Mouse (Mus musculus) spleen, postnatal 14 days (tissue): ENCODE results near the gene Ythdc1.
"Not testable (repeated sequence)": the region's sequence is repeated elsewhere in the genome, so short reads cannot be mapped to it uniquely, and the experiment has no call there.

Source experiments
- DNase-seq, 2 experiments: peaks; one replicate each; pipeline ENCODE4 v3.0.0; 2021 to 2022; ENCODE audit warnings: low spot score in 2 of 2

Ythdc1 gene

DNA sequence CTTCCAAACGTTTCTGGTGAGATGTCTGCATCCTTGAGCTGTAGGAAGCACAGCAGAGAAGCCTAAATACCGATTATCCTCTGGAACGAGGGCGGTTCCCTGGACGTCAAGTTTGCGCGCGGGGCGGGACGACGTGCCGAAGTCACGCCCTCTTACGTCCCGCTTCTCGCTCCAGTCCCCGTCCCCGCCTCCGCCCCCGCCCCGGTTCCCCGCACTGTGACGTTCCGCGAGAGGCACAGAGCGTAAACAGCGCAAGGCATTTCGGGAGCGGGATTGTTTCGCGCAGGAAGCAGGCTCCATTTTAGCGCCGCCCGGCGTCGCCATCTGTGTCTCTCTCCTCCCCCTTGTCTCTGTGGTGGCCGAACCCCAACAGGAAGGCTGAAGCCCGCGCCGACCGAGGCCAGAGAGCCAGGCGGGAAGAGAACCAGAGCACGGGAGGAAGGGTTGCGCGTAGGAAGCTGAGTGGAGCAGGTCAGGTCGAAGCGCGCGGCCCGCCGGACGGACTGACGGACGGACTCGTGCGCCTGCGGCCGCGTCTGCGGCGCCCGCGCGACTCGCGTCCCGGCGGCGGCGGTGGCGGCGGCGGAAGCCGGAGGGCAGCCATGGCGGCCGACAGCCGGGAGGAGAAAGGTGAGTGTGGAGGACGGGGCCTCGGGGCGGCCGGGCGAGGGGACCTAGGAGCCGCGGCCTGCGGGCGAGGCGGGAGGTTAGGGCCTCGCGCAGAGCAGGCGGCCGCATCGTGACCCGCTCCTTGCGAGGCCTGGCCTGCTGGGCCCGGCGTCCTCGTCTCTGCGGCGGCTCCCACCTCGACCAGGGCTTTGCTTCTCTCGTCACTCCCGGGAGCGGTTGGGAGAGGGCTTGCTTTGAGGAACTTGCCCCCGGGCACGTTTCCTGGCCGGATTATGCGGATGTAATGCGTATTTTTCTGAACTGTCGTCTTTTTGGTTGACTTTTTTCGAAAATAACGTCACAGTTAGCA, at the start of gene Ythdc1:
Ythdc1 (plus strand) TSS at position 260 of the 979 bp plus-strand sequence.
- peak; percentile 81 to 88 for DNase-seq

- no peak for DNase-seq
These were observed 34.9 kb upstream of the Ythdc1 start for GRCm38 (mm10) chr5:86769015-86769658.

DNA sequence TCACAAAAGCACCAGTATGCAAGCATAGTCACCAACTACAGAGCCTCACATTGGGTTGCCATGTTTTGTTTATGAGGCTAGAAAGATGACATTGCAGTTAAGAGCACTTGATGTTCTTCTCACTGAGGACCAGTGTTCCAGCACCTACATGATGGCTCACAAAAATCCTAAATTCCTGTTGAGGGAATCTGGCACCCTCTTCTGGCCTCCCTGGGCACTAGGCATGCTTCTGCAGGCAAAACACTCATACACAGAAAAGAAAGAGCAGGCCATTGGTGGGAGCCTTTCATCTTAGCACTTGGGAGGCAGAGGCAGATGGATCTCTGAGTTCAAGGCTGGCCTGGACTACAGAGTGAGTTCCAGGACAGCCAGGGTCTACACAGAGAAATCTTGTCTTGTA, 33.0 kb upstream of the Ythdc1 start:
- DNase-seq = no peak

DNA sequence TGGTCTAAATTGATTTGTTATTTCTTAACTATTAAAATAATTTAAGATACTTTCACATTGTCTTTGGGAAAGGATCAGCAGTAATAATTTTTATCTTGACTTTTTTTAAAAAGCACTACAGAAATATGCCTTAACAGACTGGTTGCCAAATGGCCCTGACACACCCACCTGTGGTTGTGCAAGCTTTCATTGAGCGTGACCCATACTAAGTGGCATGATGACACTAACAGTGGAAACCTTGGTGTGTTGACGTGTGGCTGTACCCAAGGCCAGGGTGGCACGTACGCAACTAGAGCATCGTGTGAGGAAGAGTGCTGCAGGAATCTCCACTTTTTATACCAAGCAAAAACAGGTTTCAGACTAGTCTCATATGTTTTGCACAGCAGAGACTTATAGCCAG, 27.1 kb upstream of the Ythdc1 start:
- no peak for DNase-seq

DNA sequence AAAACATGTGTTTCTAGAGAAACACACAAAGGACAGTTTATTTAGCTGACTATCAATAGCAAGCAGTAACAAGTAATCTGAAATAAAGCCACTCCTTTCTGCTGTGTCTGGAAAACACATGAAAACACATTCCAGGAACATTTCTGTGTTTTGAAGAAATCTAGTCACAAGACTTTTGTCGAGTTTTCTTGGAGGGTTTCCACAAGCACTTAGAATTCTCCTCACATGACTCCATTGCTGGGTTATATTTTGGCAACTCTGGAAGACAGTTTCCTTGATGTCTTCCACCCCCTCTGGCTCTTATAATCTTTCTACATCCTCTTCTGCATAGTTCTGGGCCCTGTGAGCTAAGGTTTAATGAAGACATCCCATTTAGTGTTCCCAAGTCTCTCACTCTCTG, 25.6 kb upstream of the Ythdc1 start:
- no peak for DNase-seq

DNA sequence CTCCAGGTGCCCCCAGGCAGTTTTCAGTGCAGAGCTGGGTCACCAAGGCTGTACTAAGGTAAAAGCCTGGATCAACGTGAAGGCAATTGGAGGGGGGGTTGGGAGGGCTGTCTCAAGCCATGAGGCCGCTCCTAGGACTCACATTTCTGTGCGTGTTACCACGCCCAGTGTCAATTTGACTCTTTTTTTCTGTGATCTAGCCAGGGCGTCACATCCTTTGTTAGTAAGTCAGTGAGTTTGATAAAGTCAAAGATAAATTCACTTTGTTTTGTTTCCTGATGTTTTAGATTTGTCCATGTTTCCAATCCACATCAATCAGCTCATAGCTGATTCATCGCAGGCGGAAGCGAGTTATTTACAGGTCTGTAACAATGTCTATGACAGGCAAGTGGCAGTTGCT, 21.0 kb upstream of the Ythdc1 start:
- no peak for DNase-seq

DNA sequence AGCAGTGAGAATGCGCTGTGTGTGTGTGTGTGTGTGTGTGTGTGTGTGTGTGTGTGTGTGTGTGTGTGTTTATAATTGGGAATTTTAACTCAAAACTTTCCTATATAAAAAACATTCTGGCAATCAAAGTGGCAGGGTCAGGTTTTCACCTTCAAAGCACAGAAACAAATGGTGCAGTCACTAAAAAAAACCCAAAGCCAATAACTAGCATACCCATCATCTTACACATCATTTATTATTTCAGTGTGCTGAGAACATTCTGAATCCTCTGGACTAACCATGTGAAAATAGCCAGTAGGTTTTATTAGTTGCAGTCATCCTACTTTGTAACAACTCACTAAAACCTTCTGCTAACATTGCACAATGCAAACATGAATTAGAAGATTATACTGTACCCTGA, 19.8 kb upstream of the Ythdc1 start:
- no peak for DNase-seq

- DNase-seq = no peak
These were observed 17.2 kb upstream of the Ythdc1 start for GRCm38 (mm10) chr5:86786798-86787197.

DNA sequence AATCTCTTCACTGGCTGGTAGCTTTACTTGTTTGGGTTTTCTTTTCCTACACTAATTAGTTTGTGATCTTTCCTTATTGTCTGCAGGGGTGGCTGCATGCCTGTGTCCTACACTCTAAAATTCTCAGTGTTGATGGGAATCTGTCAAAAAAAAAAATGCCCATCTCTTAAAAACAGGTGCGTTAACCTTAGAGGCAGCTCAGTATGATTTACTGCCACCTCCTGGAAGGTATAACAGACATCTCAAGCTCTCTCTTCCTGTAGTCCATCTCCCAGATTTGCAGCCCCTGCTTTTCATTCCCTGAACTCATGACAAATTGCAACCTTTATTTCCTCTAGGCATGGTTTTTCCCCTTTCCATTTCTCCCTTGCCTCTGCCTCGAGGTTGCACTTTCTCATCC, 14.1 kb upstream of the Ythdc1 start:
- DNase-seq = no peak

DNA sequence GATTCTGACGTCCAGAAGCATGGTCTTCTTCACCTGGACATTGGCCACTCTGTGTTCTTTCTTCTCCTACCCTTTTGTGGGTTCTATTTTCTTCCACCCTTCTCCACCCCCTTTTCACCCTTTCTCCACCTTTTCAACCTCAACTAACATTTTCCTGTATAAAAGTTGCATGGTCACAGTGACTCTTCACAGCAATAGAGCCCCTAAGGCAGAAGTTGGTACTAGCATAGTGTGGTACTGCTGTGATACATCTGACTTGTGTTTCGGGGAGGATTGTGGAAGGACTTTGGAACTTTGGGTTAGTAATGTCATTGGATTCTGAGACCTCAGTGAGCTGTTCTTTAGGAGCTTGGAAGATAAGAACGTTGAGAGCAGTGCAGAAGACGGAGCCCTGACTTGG, 11.8 kb upstream of the Ythdc1 start:
- no peak for DNase-seq

- DNase-seq = no peak
These were observed 11.2 kb upstream of the Ythdc1 start for GRCm38 (mm10) chr5:86792807-86793206.

DNA sequence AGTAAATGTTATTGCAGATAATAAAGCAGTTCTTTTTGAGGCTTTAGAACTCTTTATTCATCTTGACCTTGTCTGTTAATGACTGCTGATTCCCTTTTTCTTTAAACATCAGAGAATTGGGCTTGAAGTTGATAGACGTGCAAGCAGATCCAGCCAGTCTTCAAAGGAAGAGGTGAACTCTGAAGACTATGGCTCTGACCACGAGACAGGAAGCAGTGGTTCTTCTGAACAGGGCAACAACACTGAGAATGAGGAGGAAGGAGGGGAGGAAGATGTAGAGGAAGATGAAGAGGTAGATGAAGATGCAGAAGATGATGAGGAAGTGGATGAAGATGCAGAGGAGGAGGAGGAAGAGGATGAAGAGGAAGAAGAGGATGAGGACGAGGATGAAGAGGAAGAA, 12.8 kb downstream of the Ythdc1 start:
- no peak for DNase-seq

GRCm38 (mm10) chr5:86836378-86836777, 32.4 kb downstream of the Ythdc1 start:
- DNase-seq = not testable (repeated sequence)

GRCm38 (mm10) chr5:86838110-86838509, 34.1 kb downstream of the Ythdc1 start:
- DNase-seq = no peak

DNA sequence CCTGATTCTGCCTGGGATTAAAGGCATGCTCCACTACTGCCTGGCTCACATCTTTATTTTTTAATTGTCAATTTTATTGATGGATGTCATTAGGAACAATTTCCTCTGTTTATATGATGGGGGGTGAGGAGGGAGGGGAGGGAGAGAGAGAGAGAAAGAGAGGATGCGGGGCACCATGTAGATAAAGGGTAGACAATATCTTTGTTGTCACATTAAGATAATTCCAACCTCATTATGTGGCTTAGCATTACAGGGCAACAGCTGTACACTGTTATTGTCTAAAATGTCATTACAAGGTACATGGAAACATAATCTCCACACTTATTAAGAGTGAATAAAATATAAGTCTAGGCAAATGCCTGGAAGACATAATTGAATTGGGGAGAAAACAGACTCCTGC, 35.5 kb downstream of the Ythdc1 start:
- no peak for DNase-seq

DNA sequence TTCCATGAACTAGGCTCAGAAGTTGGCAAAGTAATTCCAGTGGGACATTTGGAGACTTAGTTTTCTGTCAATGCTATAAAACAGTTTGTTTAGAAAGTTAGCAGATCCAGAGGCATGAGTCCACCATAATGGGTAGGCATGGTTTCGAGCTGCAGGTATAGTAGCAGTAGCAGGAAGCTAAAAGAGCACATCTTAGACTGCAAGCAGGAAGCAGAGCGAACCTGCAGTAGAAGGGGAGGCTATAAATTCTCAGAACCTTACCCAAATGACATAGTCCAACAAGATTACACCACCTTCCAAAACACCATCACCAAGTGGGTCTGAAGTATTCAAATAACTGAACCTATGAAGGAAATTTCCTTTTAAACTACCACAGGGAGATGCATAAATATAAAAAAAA, 36.2 kb downstream of the Ythdc1 start:
- DNase-seq = no peak

DNA sequence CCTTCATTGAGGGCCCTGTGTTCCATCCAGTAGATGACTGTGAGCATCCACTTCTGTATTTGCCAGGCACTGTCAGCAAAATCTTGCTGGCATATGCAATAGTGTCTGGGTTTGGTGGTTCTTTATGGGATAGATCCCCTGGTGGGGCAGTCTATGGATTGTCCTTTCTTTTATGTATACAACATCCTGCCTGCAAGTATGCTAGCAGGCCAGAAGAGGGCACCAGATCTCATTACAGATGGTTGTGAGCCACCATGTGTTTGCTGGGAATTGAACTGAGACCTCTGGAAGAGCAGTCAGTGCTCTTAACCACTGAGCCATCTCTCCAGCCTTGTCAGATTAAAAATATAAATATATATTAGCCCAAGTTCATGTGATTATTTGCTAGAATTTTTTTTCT, 37.2 kb downstream of the Ythdc1 start:
- DNase-seq = not testable (repeated sequence)

GRCm38 (mm10) chr5:86850104-86850503, 46.1 kb downstream of the Ythdc1 start:
- no peak for DNase-seq

- no peak for DNase-seq
These were observed 47.6 kb downstream of the Ythdc1 start for GRCm38 (mm10) chr5:86851658-86852057.

GRCm38 (mm10) chr5:86856505-86856904, 52.5 kb downstream of the Ythdc1 start:
- DNase-seq = not testable (repeated sequence)

- no peak for DNase-seq
These were observed 53.7 kb downstream of the Ythdc1 start for GRCm38 (mm10) chr5:86857682-86858081.

DNA sequence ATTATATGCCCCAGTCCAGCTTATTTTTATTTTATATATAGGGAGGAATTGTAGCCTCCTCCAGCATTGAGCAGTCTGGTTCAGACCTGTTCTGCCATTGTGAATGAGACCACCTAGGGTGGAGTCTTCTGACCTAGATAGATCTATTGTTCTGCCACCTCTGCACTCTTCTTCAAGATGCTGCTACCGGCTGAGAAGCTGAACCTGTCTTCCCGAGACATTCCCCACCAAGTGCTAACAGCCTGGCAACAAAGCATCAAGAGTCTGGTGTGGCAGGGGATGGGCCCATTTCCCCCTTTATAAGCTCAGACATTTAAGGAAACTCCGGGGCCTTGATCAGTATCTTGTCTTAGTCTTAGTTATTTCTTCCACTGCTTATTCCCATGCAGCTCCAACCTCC, 54.3 kb downstream of the Ythdc1 start:
- no peak for DNase-seq

DNA sequence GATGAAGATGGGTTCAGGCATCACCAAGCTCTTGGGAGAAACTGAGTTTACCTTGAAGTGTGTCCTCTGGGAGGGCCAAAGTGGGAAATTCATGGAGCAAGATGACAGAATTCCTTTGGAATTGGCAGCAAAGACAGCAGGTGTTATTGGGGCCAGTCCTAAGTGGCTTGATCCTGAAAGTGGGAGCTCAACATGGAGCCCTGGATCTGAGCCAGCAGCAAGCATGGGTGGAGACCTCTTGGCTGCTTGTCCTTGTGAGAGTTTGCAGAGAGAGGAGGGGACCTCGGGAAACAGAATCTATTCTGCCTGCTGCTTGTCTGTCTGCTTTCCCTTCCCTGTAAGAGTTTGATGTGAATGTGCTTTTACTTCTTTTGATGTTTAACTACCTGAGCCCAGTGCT, 67.9 kb downstream of the Ythdc1 start:
- no peak for DNase-seq
